Mouse (Mus musculus): ENCODE results near the gene Rps27rt. TPM values are rescaled to one million over a fixed set of nuclear protein-coding genes. Genes with fewer than 3 reads are reported as not detected.

Gene Rps27rt
- polyA plus RNA-seq, 1 experiment from 2014 or later = 211 TPM

DNA sequence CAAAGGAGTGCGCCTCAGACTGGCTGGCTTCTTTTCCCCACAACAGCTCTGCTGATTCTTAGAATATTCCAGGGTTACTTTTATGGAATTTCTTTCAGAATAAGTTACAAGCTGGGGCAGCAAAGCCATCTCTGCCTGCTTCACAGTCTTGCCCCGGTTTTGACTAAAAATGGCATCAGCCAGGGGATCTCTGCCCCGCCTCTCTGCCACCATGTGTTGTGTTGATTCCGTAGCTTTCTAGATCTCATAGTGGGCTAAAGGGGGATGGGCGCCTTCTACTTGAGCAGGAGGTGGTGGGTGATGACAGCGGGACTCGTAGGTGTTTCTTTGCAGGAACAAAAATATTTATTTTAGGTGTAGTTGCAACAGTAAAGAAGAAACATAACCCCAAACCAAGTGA is 25.7 kb upstream of the Rps27rt start:
- no peak overlapping the region for H3K4me2 ChIP-seq (ENCODE audit: low read depth, low read length)
- no peaks in the 10 kb centered on the region for H3K4me1 ChIP-seq (ENCODE audit: control insufficient read depth, insufficient read depth, low read length)
- no peak overlapping the region for H3K9ac ChIP-seq (replicated peaks; ENCODE audit: low read depth, low read length)
- WGBS = 90% methylated on average over 7 of the region's 7 CpGs
- no peaks in the 10 kb centered on the region for H3K36me3 ChIP-seq (ENCODE audit: control insufficient read depth, insufficient read depth, low read length)
- no peaks in the 10 kb centered on the region for H3K27me3 ChIP-seq (ENCODE audit: control insufficient read depth, insufficient read depth, low read length)
- ATAC-seq (ENCODE audit: low read depth) = no peak
- no peak overlapping the region for H3K4me3 ChIP-seq (ENCODE audit: low read depth, low read length)
- H3K27ac ChIP-seq (ENCODE audit: low read depth, low read length) = no peak overlapping the region
- H3K9me3 ChIP-seq (ENCODE audit: control insufficient read depth, low read length) = no peaks in the 10 kb centered on the region

DNA sequence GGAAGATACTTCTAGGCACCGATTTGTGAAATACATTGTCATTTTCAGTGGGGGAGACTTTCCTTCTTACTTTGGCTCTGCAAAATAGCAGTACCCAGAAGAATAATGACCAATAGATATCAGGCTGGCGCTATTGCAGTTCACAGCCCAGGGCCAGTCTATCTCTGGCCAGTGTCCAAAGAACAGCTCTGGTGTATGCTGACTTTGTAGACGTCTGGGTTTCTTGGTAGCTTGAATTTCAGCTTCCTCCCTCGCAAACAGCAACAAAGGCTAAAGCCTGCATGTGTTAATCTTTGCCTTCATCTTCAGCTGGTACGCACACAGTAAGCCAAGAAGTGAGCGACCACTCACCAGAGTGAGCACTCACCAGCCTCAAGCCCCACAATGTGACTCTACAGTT is 25.2 kb upstream of the Rps27rt start:
- 73% methylated on average over 6 of the region's 6 CpGs for WGBS
- Histone ChIP-seq H3K27ac (ENCODE audit: low read depth, low read length) (no peak overlapping the region), H3K36me3 (ENCODE audit: control insufficient read depth, insufficient read depth, low read length) (no peaks in the 10 kb centered on the region), H3K4me2 (ENCODE audit: low read depth, low read length) (no peak overlapping the region), H3K9me3 (ENCODE audit: control insufficient read depth, low read length) (no peaks in the 10 kb centered on the region), H3K4me3 (ENCODE audit: low read depth, low read length) (no peak overlapping the region), H3K9ac (replicated peaks; ENCODE audit: low read depth, low read length) (no peak overlapping the region), H3K27me3 (ENCODE audit: control insufficient read depth, insufficient read depth, low read length) (no peaks in the 10 kb centered on the region), H3K4me1 (ENCODE audit: control insufficient read depth, insufficient read depth, low read length) (no peaks in the 10 kb centered on the region)
- no peak for ATAC-seq (ENCODE audit: low read depth)

DNA sequence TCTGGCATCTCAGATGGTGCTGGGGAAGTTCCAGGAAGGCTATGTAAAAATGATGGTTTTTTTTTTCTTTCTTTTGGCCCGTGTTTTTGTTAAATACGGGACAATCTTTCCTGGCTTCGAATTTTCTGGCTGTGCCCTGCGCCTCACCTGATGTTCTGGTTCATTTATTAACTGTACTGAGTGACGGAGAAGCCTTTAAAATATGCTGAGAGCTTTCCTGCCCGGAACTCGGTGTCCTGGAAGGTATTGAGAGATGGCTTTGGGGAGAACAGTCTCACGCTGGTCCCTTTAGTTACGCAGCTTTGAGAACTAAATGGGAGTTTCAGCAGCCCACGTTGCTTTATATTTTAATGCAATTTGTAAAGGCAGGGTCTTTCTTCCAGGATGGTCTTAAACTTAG is 22.9 kb upstream of the Rps27rt start:
- no peaks in the 10 kb centered on the region for H3K9me3 ChIP-seq (ENCODE audit: control insufficient read depth, low read length)

DNA sequence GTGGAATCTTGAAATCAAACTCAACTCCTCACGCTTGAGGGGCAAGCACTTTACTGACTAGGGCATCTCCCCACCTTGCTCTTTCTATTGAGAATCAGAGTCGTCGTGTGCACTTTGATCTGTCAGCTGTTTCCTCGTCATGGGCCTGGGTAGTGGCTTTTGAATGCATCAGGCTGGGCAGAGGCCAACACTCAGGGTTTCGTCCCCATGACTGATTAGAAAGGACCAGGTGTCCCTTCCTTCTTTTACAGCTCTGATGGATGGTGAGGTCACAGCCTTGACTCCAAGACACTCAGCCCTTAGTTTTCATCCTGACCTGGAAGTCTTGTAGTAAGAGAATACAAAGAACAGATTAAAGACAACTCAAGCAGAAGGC is 17.2 kb upstream of the Rps27rt start:
- Histone ChIP-seq H3K36me3 (ENCODE audit: control insufficient read depth, insufficient read depth, low read length) (no peaks in the 10 kb centered on the region), H3K4me3 (ENCODE audit: low read depth, low read length) (no peak overlapping the region), H3K4me1 (ENCODE audit: control insufficient read depth, insufficient read depth, low read length) (no peaks in the 10 kb centered on the region), H3K27ac (ENCODE audit: low read depth, low read length) (no peak overlapping the region), H3K9ac (replicated peaks; ENCODE audit: low read depth, low read length) (no peak overlapping the region), H3K9me3 (ENCODE audit: control insufficient read depth, low read length) (no peaks in the 10 kb centered on the region), H3K27me3 (ENCODE audit: control insufficient read depth, insufficient read depth, low read length) (no peaks in the 10 kb centered on the region), H3K4me2 (ENCODE audit: low read depth, low read length) (no peak overlapping the region)
- 64% methylated on average over 5 of the region's 5 CpGs for WGBS
- no peak for ATAC-seq (ENCODE audit: low read depth)

More for the DNA sequence above, 22.9 kb upstream of the Rps27rt start:
- no peak overlapping the region for H3K9ac ChIP-seq (replicated peaks; ENCODE audit: low read depth, low read length)
- no peak for ATAC-seq (ENCODE audit: low read depth)
- 63% methylated on average over 10 of the region's 10 CpGs for WGBS
- H3K27ac ChIP-seq (ENCODE audit: low read depth, low read length) = no peak overlapping the region
- no peaks in the 10 kb centered on the region for H3K27me3 ChIP-seq (ENCODE audit: control insufficient read depth, insufficient read depth, low read length)
- no peak overlapping the region for H3K4me2 ChIP-seq (ENCODE audit: low read depth, low read length)
- no peaks in the 10 kb centered on the region for H3K36me3 ChIP-seq (ENCODE audit: control insufficient read depth, insufficient read depth, low read length)
- no peaks in the 10 kb centered on the region for H3K4me1 ChIP-seq (ENCODE audit: control insufficient read depth, insufficient read depth, low read length)
- H3K4me3 ChIP-seq (ENCODE audit: low read depth, low read length) = no peak overlapping the region

DNA sequence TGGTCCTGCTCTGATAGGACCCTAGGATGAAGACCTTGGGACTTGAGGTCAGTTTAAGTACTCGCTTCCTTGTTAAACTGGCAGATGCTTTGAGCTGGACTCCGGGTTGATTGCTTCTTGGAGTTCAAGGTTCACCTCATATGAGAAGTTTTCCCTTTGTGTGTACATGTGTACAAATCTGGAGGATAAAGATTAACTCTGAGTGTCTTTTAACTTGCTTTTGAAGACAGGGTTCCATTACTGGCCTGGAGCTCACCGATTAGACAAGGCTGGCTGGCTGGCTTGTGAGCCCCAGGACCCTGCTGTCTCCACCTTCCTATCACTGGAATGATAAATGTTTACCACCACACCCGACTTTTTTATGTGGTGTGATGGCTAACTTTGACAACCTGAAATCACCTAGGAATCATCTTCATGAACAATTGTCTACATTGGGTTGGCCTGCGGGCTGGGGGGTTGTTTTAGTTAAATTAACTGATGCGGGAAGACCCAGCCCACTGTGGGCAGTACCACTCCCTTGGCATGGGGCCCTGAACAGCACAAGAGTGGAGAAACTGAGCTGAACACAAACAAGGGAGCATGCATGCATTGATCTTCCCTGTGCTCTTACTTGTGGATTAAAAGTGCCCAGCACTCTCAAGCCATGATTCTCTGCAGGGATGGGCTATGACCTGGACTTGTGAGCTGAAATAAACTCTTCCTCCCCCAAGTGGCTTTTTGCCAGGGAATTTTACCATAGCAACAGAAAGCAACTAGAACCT is 16.7 kb upstream of the Rps27rt start:
- ATAC-seq (ENCODE audit: low read depth) = no peak
- no peak overlapping the region for H3K4me3 ChIP-seq (ENCODE audit: low read depth, low read length)
- WGBS = 89% methylated on average over 6 of the region's 6 CpGs
- H3K4me2 ChIP-seq (ENCODE audit: low read depth, low read length) = no peak overlapping the region
- H3K9ac ChIP-seq (replicated peaks; ENCODE audit: low read depth, low read length) = no peak overlapping the region
- H3K9me3 ChIP-seq (ENCODE audit: control insufficient read depth, low read length) = no peaks in the 10 kb centered on the region
- H3K36me3 ChIP-seq (ENCODE audit: control insufficient read depth, insufficient read depth, low read length) = no peaks in the 10 kb centered on the region
- H3K27ac ChIP-seq (ENCODE audit: low read depth, low read length) = no peak overlapping the region
- no peaks in the 10 kb centered on the region for H3K27me3 ChIP-seq (ENCODE audit: control insufficient read depth, insufficient read depth, low read length)
- no peaks in the 10 kb centered on the region for H3K4me1 ChIP-seq (ENCODE audit: control insufficient read depth, insufficient read depth, low read length)

DNA sequence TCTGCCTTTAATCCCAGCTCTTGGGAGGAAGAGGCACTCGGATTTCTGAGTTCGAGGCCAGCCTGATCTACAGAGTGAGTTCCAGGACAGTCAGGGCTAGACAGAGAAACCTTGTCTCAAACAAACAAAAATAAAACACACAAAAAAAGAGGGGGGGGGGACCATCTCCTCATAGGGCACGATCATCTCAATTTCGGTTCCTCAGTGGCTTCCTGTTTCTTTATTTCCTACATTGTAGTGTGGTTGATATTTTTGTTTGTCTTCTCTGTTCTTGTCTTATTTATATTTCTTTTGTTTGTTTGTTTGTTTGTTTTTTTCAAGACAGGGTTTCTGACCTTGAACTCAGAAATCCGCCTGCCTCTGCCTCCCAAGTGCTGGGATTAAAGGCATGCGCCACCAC is 13.9 kb upstream of the Rps27rt start:
- no peak overlapping the region for H3K27ac ChIP-seq (ENCODE audit: low read depth, low read length)
- no peak overlapping the region for H3K4me2 ChIP-seq (ENCODE audit: low read depth, low read length)
- no peaks in the 10 kb centered on the region for H3K4me1 ChIP-seq (ENCODE audit: control insufficient read depth, insufficient read depth, low read length)
- no peaks in the 10 kb centered on the region for H3K27me3 ChIP-seq (ENCODE audit: control insufficient read depth, insufficient read depth, low read length)
- WGBS = 98% methylated on average over 6 of the region's 6 CpGs
- H3K4me3 ChIP-seq (ENCODE audit: low read depth, low read length) = no peak overlapping the region
- no peak for ATAC-seq (ENCODE audit: low read depth)
- H3K9me3 ChIP-seq (ENCODE audit: control insufficient read depth, low read length) = no peaks in the 10 kb centered on the region
- H3K9ac ChIP-seq (replicated peaks; ENCODE audit: low read depth, low read length) = no peak overlapping the region
- no peaks in the 10 kb centered on the region for H3K36me3 ChIP-seq (ENCODE audit: control insufficient read depth, insufficient read depth, low read length)

DNA sequence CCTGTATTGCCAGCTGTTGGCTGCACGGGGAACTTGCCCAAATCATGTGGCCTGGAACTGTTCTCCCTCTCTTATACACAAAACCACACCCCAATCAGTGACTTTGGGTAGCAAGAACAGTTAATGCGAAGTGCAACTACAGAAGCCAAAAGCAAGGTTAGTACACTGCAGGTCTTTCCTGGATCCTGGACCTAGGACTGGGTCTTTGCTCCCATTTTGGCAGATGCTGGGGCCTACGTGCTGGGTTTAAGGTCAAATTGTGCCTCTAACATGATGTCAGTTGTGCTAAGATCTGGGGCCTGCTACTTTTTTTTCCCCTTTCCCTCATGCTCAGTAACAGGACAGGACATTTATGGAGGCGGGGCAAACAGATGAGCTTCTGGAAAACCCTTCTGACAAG is 13.2 kb upstream of the Rps27rt start:
- Histone ChIP-seq H3K9me3 (ENCODE audit: control insufficient read depth, low read length) (no peaks in the 10 kb centered on the region), H3K4me1 (ENCODE audit: control insufficient read depth, insufficient read depth, low read length) (no peaks in the 10 kb centered on the region), H3K4me3 (ENCODE audit: low read depth, low read length) (no peak overlapping the region), H3K27me3 (ENCODE audit: control insufficient read depth, insufficient read depth, low read length) (no peaks in the 10 kb centered on the region), H3K36me3 (ENCODE audit: control insufficient read depth, insufficient read depth, low read length) (no peaks in the 10 kb centered on the region), H3K4me2 (ENCODE audit: low read depth, low read length) (no peak overlapping the region), H3K9ac (replicated peaks; ENCODE audit: low read depth, low read length) (no peak overlapping the region), H3K27ac (ENCODE audit: low read depth, low read length) (no peak overlapping the region)
- ATAC-seq (ENCODE audit: low read depth) = no peak
- WGBS = 96% methylated on average over 4 of the region's 4 CpGs

DNA sequence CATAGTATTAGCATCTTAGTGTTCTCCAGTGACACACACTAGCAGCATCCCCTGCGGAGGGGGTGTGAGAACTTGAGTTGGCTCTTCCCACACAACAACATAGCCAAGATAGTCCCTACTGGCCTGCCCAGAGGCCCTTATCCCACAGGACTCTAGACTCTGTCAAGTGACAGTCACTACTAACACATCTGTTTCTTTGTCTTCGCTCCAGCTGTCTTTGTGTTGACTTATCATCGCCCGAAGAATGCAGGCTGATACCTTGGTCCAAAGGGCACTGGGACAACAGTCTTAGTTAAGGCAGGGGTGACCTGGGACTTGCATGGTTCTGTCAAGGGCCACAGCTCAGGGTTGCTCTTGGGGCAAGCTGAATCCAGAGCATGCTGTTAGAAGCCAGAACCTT is 12.7 kb upstream of the Rps27rt start:
- no peak overlapping the region for H3K9ac ChIP-seq (replicated peaks; ENCODE audit: low read depth, low read length)

DNA sequence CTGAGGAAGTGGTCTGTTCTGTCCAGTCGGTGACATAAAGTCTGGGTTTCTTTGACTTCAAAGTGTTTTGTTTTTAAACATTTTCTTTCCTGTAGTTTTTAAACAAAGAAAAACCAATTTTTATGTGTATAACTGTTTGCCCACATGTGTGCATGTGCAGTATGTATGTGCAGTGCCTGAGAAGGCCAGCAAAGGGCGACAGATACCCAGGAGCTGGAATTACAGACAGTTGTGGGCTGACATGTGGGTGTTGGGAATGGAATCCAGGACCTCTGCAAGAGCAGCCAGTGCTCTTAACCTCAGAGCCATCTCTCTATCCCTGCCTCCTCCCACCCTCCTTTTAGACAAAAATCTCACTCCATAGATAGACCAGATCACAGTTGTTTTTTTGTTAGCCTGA is 10.0 kb upstream of the Rps27rt start:
- ATAC-seq (ENCODE audit: low read depth) = no peak
- no peaks in the 10 kb centered on the region for H3K9me3 ChIP-seq (ENCODE audit: control insufficient read depth, low read length)
- 93% methylated on average over 2 of the region's 2 CpGs for WGBS

More for the DNA sequence above, 12.7 kb upstream of the Rps27rt start:
- no peak overlapping the region for H3K27ac ChIP-seq (ENCODE audit: low read depth, low read length)
- H3K4me3 ChIP-seq (ENCODE audit: low read depth, low read length) = no peak overlapping the region
- no peaks in the 10 kb centered on the region for H3K27me3 ChIP-seq (ENCODE audit: control insufficient read depth, insufficient read depth, low read length)
- no peak overlapping the region for H3K4me2 ChIP-seq (ENCODE audit: low read depth, low read length)
- 92% methylated on average over 4 of the region's 4 CpGs for WGBS
- ATAC-seq (ENCODE audit: low read depth) = no peak
- no peaks in the 10 kb centered on the region for H3K9me3 ChIP-seq (ENCODE audit: control insufficient read depth, low read length)
- no peaks in the 10 kb centered on the region for H3K4me1 ChIP-seq (ENCODE audit: control insufficient read depth, insufficient read depth, low read length)
- H3K36me3 ChIP-seq (ENCODE audit: control insufficient read depth, insufficient read depth, low read length) = no peaks in the 10 kb centered on the region

More for the DNA sequence above, 10.0 kb upstream of the Rps27rt start:
- H3K36me3 ChIP-seq (ENCODE audit: control insufficient read depth, insufficient read depth, low read length) = no peaks in the 10 kb centered on the region
- H3K4me3 ChIP-seq (ENCODE audit: low read depth, low read length) = no peak overlapping the region
- H3K27ac ChIP-seq (ENCODE audit: low read depth, low read length) = no peak overlapping the region
- no peak overlapping the region for H3K4me2 ChIP-seq (ENCODE audit: low read depth, low read length)
- peaks cover 5% of the 10 kb centered on the region; the same call in 1 of the 2 replicates for H3K4me1 ChIP-seq (ENCODE audit: control insufficient read depth, insufficient read depth, low read length)
- no peak overlapping the region for H3K9ac ChIP-seq (replicated peaks; ENCODE audit: low read depth, low read length)
- no peaks in the 10 kb centered on the region for H3K27me3 ChIP-seq (ENCODE audit: control insufficient read depth, insufficient read depth, low read length)

All from neural tube, embryonic 14.5 days (tissue).